Mouse (Mus musculus): ENCODE data around the gene Vmn2r-ps130.
"Not testable (repeated sequence)": the region's sequence is repeated elsewhere in the genome, so short reads cannot be mapped to it uniquely, and the experiment has no call there.

The Vmn2r-ps130 gene

GRCm38 (mm10) chr17:23060866-23061265, at the start of gene Vmn2r-ps130:
TSS of gene Vmn2r-ps130 (plus strand) at chr17:23061166.
- in situ Hi-C loops (cut with MboI; ENCODE audit: unreplicated experiment in 2 of 2): not testable (repeated sequence)
